Mouse (Mus musculus): ENCODE measurements around the gene Vmn2r74. TPM values are rescaled to one million over a fixed set of nuclear protein-coding genes. Genes with fewer than 3 reads are reported as not detected.

Gene Vmn2r74
- not detected for total RNA-seq (2021)
- polyA plus RNA-seq (2012; rRNA removed) = not detected in 2 replicates
- long read RNA-seq = 0 reads

DNA sequence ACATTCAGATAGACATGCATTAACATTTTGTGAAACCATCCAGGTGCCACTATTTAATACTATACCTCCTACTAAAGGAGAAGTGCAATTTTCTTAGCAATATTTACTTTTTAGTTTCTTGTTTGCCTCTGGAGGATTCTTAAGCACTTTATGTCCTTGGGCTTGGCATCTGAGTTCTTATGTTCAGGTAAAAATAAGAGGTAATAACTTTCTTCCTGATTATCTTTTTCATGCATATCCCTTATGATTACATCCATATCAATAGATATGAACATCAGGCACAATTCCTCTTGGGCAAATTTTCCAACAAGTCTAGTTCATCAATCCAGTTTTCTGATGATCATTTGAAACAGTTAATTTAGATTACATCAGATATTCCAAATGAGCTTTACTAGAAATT lies at the start of gene Vmn2r74:
TSS of gene Vmn2r74 (minus strand) at position 101 of the 400 bp plus-strand sequence.
- DNase-seq = no peak
- no peaks in the 10 kb centered on the region for H3K4me1 ChIP-seq (ENCODE audit: control insufficient read depth, insufficient read depth, low read length)
- intact Hi-C loops (cut with DNase I) = no loop called here
- H3K27ac ChIP-seq = no peak within 1 kb of the TSS
- H3K4me3 ChIP-seq = no peak within 1 kb of the TSS
- no peaks in the 10 kb centered on the region for H3K27me3 ChIP-seq (ENCODE audit: control insufficient read depth, insufficient read depth, low read length)
- H3K79me2 ChIP-seq (replicated peaks; ENCODE audit: control insufficient read depth, insufficient read depth, low read length) = no peaks in the 10 kb centered on the region
- TF ChIP-seq CTCF (IDR thresholded peaks at IDR 0.05) = no peak
- no peak for TF ChIP-seq EP300 (IDR thresholded peaks at IDR 0.05; ENCODE audit: insufficient read depth, low read depth, low read length)
- TF ChIP-seq POLR2A (IDR thresholded peaks at IDR 0.05; ENCODE audit: insufficient read depth, low read depth, low read length) = no peak
- H3K36me3 ChIP-seq (ENCODE audit: control insufficient read depth, insufficient read depth, low read length) = no peaks in the 10 kb centered on the region
- no peak within 1 kb of the TSS for H3K9ac ChIP-seq (ENCODE audit: low read depth, low read length)

DNA sequence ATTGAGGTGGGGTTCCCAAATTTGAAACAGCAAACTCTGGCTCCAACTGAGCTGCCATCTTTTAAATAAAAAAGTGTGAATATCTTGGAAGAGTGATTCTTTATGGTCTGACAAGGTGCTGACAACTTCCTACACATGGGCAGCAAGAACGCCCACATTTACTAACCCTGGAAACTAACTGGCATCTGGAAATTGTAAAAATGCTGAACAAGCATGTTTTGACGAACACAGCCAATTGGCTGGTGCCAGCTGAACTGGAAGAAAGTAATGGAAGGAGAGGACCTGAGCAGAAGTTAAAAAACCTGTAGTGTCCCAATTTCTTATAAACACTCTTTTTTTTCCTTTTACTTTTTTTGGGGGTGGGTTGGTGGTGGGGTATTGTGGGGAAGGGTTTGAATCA lies 46.1 kb upstream of the Vmn2r74 start:
- no peaks in the 10 kb centered on the region for H3K27me3 ChIP-seq (ENCODE audit: control insufficient read depth, insufficient read depth, low read length)
- WGBS = 79% methylated on average over 2 of the region's 2 CpGs
- no peak overlapping the region for H3K9ac ChIP-seq (ENCODE audit: low read depth, low read length)
- H3K79me2 ChIP-seq (replicated peaks; ENCODE audit: control insufficient read depth, insufficient read depth, low read length) = no peaks in the 10 kb centered on the region
- no peaks in the 10 kb centered on the region for H3K4me1 ChIP-seq (ENCODE audit: control insufficient read depth, insufficient read depth, low read length)
- no peak overlapping the region for H3K27ac ChIP-seq
- no peaks in the 10 kb centered on the region for H3K36me3 ChIP-seq (ENCODE audit: control insufficient read depth, insufficient read depth, low read length)
- DNase-seq = no peak
- no peak for TF ChIP-seq POLR2A (IDR thresholded peaks at IDR 0.05; ENCODE audit: insufficient read depth, low read depth, low read length)
- no peak for TF ChIP-seq EP300 (IDR thresholded peaks at IDR 0.05; ENCODE audit: insufficient read depth, low read depth, low read length)
- no peak for TF ChIP-seq CTCF (IDR thresholded peaks at IDR 0.05)
- H3K4me3 ChIP-seq = no peak overlapping the region
- intact Hi-C loops (cut with DNase I) = no loop called here

Other genes with a start within 250 kb of the Vmn2r74 start
- gene Vmn2r72, start 206.5 kb downstream of the Vmn2r74 start, total RNA-seq (2021) = not detected
- not detected in 2 replicates for gene Vmn2r72, start 206.5 kb downstream of the Vmn2r74 start, polyA plus RNA-seq (2012; rRNA removed)
- gene Vmn2r73, start 85.4 kb downstream of the Vmn2r74 start, total RNA-seq (2021) = not detected
- gene Vmn2r73, start 85.4 kb downstream of the Vmn2r74 start, polyA plus RNA-seq (2012; rRNA removed) = not detected in 2 replicates
- not detected for gene Vmn2r75, start 210.1 kb upstream of the Vmn2r74 start, total RNA-seq (2021)
- not detected in 2 replicates for gene Vmn2r75, start 210.1 kb upstream of the Vmn2r74 start, polyA plus RNA-seq (2012; rRNA removed)